Mouse (Mus musculus): ENCODE data around the gene Mapk12.

DNA sequence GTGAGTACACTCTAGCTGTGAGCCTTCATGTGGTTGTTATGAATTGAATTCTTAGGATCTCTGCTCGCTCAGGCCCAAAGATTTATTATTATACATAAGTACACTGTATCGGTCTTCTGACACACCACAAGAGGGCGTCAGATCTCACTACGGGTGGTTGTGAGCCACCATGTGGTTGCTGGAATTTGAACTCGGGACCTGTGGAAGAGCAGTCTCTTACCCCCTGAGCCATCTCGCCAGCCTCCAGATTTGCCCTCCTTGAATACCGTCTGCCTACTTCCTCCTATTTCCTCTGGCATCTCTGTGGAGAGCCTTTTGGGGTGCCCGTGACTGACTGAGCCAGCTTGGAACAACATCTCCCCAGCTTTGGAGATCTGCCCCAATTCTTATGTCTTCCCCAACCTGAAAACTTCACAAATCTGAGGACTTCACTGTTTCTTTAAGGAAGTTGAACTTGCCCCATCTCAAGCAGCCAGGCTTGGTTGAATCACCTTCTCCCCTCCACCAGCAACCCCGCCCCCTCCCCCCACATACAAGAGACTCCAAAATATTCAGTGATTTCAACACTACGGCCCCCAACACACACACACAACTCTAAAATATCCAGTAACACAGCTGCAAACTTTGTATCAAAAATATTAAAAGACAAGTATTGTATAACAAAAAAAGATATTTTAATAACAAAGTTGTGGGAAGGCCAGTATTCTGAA, 41.2 kb upstream of the Mapk12 start:
- TF ChIP-seq USF1 (IDR thresholded peaks at IDR 0.05; ENCODE audit: low read depth) (no peak), POLR2A (IDR thresholded peaks at IDR 0.05; ENCODE audit: insufficient read length, low read depth) (no peak), CEBPB (IDR thresholded peaks at IDR 0.05; ENCODE audit: insufficient read depth, poor library complexity, severe bottlenecking) (no peak), TCF12 (IDR thresholded peaks at IDR 0.05; ENCODE audit: insufficient read depth, poor library complexity, severe bottlenecking) (no peak), MAX (IDR thresholded peaks at IDR 0.05; ENCODE audit: low read depth) (no peak), E2F4 (IDR thresholded peaks at IDR 0.05; ENCODE audit: insufficient read depth) (no peak), POLR2AphosphoS2 (IDR thresholded peaks at IDR 0.05; ENCODE audit: insufficient read length, low read depth) (no peak), REST (IDR thresholded peaks at IDR 0.05; ENCODE audit: insufficient read depth, insufficient read length) (no peak), TCF3 (IDR thresholded peaks at IDR 0.05; ENCODE audit: insufficient read length, low read depth) (no peak)
